8 mouse cellular contexts compared by ENCODE assay signal in genomic region chr19:45780350-45780915, GRCm38 (mm10). TPM values are rescaled to one million over a fixed set of nuclear protein-coding genes. Genes with fewer than 3 reads are reported as not detected.
DNase-seq lines count a peak whose midpoint lies in the region; ATAC-seq lines count a peak whose summit lies in the region.

No protein-coding gene starts in this region.

- no peak overlapping the region for H3K4me3 ChIP-seq in kidney, embryonic 16.5 days (ENCODE audit: low read length)
- H3K4me3 ChIP-seq in brown adipose tissue, adult 24 weeks (ENCODE audit: insufficient read depth, low read depth, low read length), result peak overlapping the region; percentile 29
- no peak overlapping the region for H3K4me3 ChIP-seq in hindbrain, embryonic 14.5 days (replicated peaks; ENCODE audit: low read length)
- peak overlapping the region; percentile 88; the same call in 1 of the 2 replicates for H3K4me3 ChIP-seq in midbrain, embryonic 15.5 days

- peak overlapping the region; percentile 72; the same call in 1 of the 2 replicates for H3K4me2 ChIP-seq in kidney, embryonic 16.5 days (replicated peaks; ENCODE audit: low read depth, low read length)
- peak overlapping the region; percentile 85 for H3K4me2 ChIP-seq in hindbrain, embryonic 14.5 days (replicated peaks)
- H3K4me2 ChIP-seq in midbrain, embryonic 15.5 days, result peak overlapping the region; percentile 62

- peaks cover 21% of the 10 kb centered on the region for H3K4me1 ChIP-seq in kidney, embryonic 16.5 days (ENCODE audit: insufficient read depth, low read length)
- H3K4me1 ChIP-seq in brown adipose tissue, adult 24 weeks (ENCODE audit: control insufficient read depth, insufficient read depth, insufficient read length, low read length), result peaks cover 13% of the 10 kb centered on the region; the same call in 1 of the 2 replicates
- H3K4me1 ChIP-seq in hindbrain, embryonic 14.5 days (replicated peaks; ENCODE audit: control insufficient read depth, insufficient read depth, low read length), result peaks cover 34% of the 10 kb centered on the region
- peaks cover 37% of the 10 kb centered on the region for H3K4me1 ChIP-seq in midbrain, embryonic 15.5 days

- H3K36me3 ChIP-seq in kidney, embryonic 16.5 days (ENCODE audit: insufficient read depth, low read length), result peaks cover 28% of the 10 kb centered on the region
- H3K36me3 ChIP-seq in hindbrain, embryonic 14.5 days (replicated peaks; ENCODE audit: control insufficient read depth, insufficient read depth), result peaks cover 56% of the 10 kb centered on the region
- peaks cover 17% of the 10 kb centered on the region; the same call in 1 of the 2 replicates for H3K36me3 ChIP-seq in midbrain, embryonic 15.5 days (replicated peaks)

- DNase-seq in kidney, postnatal 25 days, result no peak
- no peak for DNase-seq in hindbrain, embryonic 14.5 days (ENCODE audit: low spot score)
- no peak for DNase-seq in ovary, postnatal 10 days (ENCODE audit: low spot score)
- DNase-seq in frontal cortex, adult 2 months (ENCODE audit: extremely low spot score in 1 of 2, low spot score in 1 of 2), result no peak
- DNase-seq in lung, adult 18-20 months, result no peak

- no peak for ATAC-seq in kidney, embryonic 16.5 days (ENCODE audit: low FRiP score, low TSS enrichment)
- no peak for ATAC-seq in hindbrain, embryonic 14.5 days (ENCODE audit: low FRiP score)
- ATAC-seq in midbrain, embryonic 15.5 days (replicated peaks), result no peak

- 86% methylated on average over 13 of the region's 13 CpGs for WGBS in kidney, embryonic 16.5 days
- WGBS in hindbrain, embryonic 14.5 days, result 90% methylated on average over 13 of the region's 13 CpGs
- WGBS in midbrain, embryonic 15.5 days, result 87% methylated on average over 13 of the region's 13 CpGs

- no peaks in the 10 kb centered on the region for H3K9me3 ChIP-seq in kidney, embryonic 16.5 days (ENCODE audit: low read length)
- no peaks in the 10 kb centered on the region for H3K9me3 ChIP-seq in hindbrain, embryonic 14.5 days (ENCODE audit: control insufficient read depth, low read length)
- no peaks in the 10 kb centered on the region for H3K9me3 ChIP-seq in midbrain, embryonic 15.5 days

- peak overlapping the region; percentile 29; the same call in 1 of the 2 replicates for H3K9ac ChIP-seq in kidney, embryonic 16.5 days (replicated peaks; ENCODE audit: low read length)
- no peak overlapping the region; the same call in 1 of the 2 replicates for H3K9ac ChIP-seq in hindbrain, embryonic 14.5 days
- no peak overlapping the region for H3K9ac ChIP-seq in midbrain, embryonic 15.5 days

- no peaks in the 10 kb centered on the region for H3K27me3 ChIP-seq in kidney, embryonic 16.5 days (ENCODE audit: insufficient read depth, low read length)
- no peaks in the 10 kb centered on the region for H3K27me3 ChIP-seq in hindbrain, embryonic 14.5 days (ENCODE audit: control insufficient read depth, insufficient read depth, low read length)
- H3K27me3 ChIP-seq in midbrain, embryonic 15.5 days (replicated peaks), result no peaks in the 10 kb centered on the region

- no peak overlapping the region for H3K27ac ChIP-seq in kidney, embryonic 16.5 days (ENCODE audit: low read length)
- H3K27ac ChIP-seq in brown adipose tissue, adult 24 weeks (replicated peaks; ENCODE audit: low read depth, low read length), result no peak overlapping the region
- H3K27ac ChIP-seq in hindbrain, embryonic 14.5 days, result no peak overlapping the region
- no peak overlapping the region for H3K27ac ChIP-seq in midbrain, embryonic 15.5 days

RNA-seq across cellular contexts. Expression of gene Mgea5, which starts 3.2 kb away (rescaled TPM):
- 42.9 and 52.3 TPM in 2 replicates for polyA plus RNA-seq in kidney, embryonic 16.5 days (2015; fragmentation: Nextera tagmentation; extraction: Ambion mirVana)
- polyA plus RNA-seq in brown adipose tissue, adult 24 weeks (2012; ENCODE audit: insufficient read depth, insufficient read length, missing spikeins), result 24.6 and 48.1 TPM in 2 replicates
- 88.2 and 95.4 TPM in 2 replicates for polyA plus RNA-seq in hindbrain, embryonic 14.5 days (2014; fragmentation: Nextera tagmentation; extraction: Ambion mirVana)
- polyA plus RNA-seq in midbrain, embryonic 15.5 days (2015; fragmentation: Nextera tagmentation; extraction: Ambion mirVana), result 91.4 TPM in 2 replicates
- 140 and 147 TPM in 2 replicates for polyA plus RNA-seq in frontal cortex, adult 2 months (2012; rRNA removed)

RNA-seq across cellular contexts. Expression of gene Npm3, which starts 31.0 kb away (rescaled TPM):
- 16.3 and 18.1 TPM in 2 replicates for polyA plus RNA-seq in kidney, embryonic 16.5 days (2015; fragmentation: Nextera tagmentation; extraction: Ambion mirVana)
- polyA plus RNA-seq in brown adipose tissue, adult 24 weeks (2012; ENCODE audit: insufficient read depth, insufficient read length, missing spikeins), result 26.4 and 35.8 TPM in 2 replicates
- 6.9 and 7.2 TPM in 2 replicates for polyA plus RNA-seq in hindbrain, embryonic 14.5 days (2014; fragmentation: Nextera tagmentation; extraction: Ambion mirVana)
- polyA plus RNA-seq in midbrain, embryonic 15.5 days (2015; fragmentation: Nextera tagmentation; extraction: Ambion mirVana), result 6.3 and 6.9 TPM in 2 replicates
- 16.3 and 17.5 TPM in 2 replicates for polyA plus RNA-seq in frontal cortex, adult 2 months (2012; rRNA removed)

RNA-seq across cellular contexts. Expression of gene Kcnip2, which starts 35.4 kb away (rescaled TPM):
- polyA plus RNA-seq in kidney, embryonic 16.5 days (2015; fragmentation: Nextera tagmentation; extraction: Ambion mirVana), result 2.0 and 2.3 TPM in 2 replicates
- polyA plus RNA-seq in brown adipose tissue, adult 24 weeks (2012; ENCODE audit: insufficient read depth, insufficient read length, missing spikeins), result not detected in 2 replicates
- 14.1 and 17.6 TPM in 2 replicates for polyA plus RNA-seq in hindbrain, embryonic 14.5 days (2014; fragmentation: Nextera tagmentation; extraction: Ambion mirVana)
- polyA plus RNA-seq in midbrain, embryonic 15.5 days (2015; fragmentation: Nextera tagmentation; extraction: Ambion mirVana), result 7.0 and 7.2 TPM in 2 replicates
- polyA plus RNA-seq in frontal cortex, adult 2 months (2012; rRNA removed), result 141 and 182 TPM in 2 replicates

RNA-seq across cellular contexts. Expression of gene Fgf8, which starts 37.7 kb away (rescaled TPM):
- 13.0 and 15.5 TPM in 2 replicates for polyA plus RNA-seq in kidney, embryonic 16.5 days (2015; fragmentation: Nextera tagmentation; extraction: Ambion mirVana)
- polyA plus RNA-seq in brown adipose tissue, adult 24 weeks (2012; ENCODE audit: insufficient read depth, insufficient read length, missing spikeins), result not detected in 2 replicates
- polyA plus RNA-seq in hindbrain, embryonic 14.5 days (2014; fragmentation: Nextera tagmentation; extraction: Ambion mirVana), result 0.19 and 0.25 TPM in 2 replicates
- 0.91 and 1.2 TPM in 2 replicates for polyA plus RNA-seq in midbrain, embryonic 15.5 days (2015; fragmentation: Nextera tagmentation; extraction: Ambion mirVana)
- polyA plus RNA-seq in frontal cortex, adult 2 months (2012; rRNA removed), result not detected in 2 replicates

Comparison
In these comparisons a context has a peak if more than half of its experiments do, and no peak if none do; other contexts are left out.
1. H3K4me3 ChIP-seq: peak in brown adipose tissue, adult 24 weeks (single experiment) and midbrain, embryonic 15.5 days (single experiment); none in kidney, embryonic 16.5 days (single experiment) and hindbrain, embryonic 14.5 days (single experiment).
2. Peak in every context shown above with its lines, with median percentiles within 50 percentile points of each other: H3K4me2 ChIP-seq.